Mouse (Mus musculus): ENCODE results near the gene Slc29a2.

The Slc29a2 gene

GRCm38 (mm10) chr19:5058801-5059771 lies 35.4 kb downstream of the Slc29a2 start:
- DNase-seq (ENCODE audit: low spot score in 2 of 2) = peak in 1 of 2 experiments; percentile 42

GRCm38 (mm10) chr19:5060365-5061330 lies 37.0 kb downstream of the Slc29a2 start:
- DNase-seq (ENCODE audit: low spot score in 2 of 2) = peak; percentile 55 to 63

- DNase-seq (ENCODE audit: low spot score in 2 of 2) = no peak
Measured at GRCm38 (mm10) chr19:5062041-5062440, 38.4 kb downstream of the Slc29a2 start.

GRCm38 (mm10) chr19:5062446-5062845 lies 38.8 kb downstream of the Slc29a2 start:
- peak in 1 of 2 experiments; percentile 72 for DNase-seq (ENCODE audit: low spot score in 2 of 2)

DNA sequence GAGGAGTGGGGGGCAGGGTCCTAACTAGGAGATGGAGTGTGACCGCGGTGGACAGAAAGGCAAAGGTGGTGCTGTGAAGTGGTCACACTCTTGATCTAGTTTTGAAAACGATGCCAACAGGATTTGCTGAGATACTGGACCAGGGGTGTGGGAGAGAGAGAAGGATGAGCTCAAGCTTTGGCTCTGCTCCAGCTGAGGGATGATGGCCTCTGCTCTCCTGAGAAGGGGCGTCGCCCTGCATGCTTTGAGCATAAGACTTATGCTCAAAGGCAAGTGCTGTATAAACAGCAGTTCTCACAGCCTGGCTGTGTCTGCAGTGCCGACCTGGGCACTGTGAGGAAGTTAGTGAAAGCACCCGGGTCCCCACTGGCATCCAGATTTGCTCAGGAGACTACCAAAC lies 41.4 kb downstream of the Slc29a2 start:
- peak in 1 of 2 experiments; percentile 51 for DNase-seq (ENCODE audit: low spot score in 2 of 2)

DNA sequence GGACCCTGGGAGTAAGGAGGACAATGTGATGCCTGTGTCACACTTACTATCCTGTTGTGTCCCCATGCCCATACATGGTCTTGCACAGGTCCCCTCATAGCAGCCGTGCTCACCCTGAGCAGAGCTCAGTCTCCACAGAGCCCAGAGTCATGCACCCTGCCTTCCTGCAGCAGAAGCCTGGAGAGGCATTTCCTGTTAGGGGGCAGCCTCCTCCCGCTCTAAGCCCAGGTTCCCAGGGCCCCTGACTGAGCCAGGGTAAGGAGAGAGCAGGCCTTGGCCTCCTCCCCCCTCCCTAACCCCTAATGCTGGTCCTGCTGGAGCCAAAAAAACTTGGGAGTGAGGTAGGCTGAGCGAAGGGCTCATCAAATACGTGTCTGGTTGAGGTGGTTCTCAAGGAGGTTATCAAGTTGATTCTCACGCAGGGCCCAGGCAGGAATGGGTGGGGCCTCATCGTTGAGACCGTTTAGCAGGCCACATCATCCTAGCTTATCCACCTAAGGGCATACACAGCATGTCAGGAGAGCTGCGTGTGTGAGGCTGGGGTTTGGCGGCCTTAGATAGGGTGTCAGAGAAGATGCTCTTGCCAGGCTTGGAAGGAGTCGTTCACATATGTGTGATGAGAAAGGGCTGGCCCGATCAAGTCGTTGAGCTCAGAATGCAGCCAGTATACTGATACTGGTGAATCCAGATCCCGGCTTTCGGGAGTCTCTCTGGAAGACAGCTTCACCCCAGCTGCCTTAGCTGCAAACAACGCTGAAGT lies 43.6 kb downstream of the Slc29a2 start:
- no peak for DNase-seq (ENCODE audit: low spot score in 2 of 2)

- DNase-seq (ENCODE audit: low spot score in 2 of 2) = peak in 1 of 2 experiments; percentile 76
Measured at GRCm38 (mm10) chr19:5067867-5068569, 44.4 kb downstream of the Slc29a2 start, which contains the start of gene Cd248. Gene Cd248 (plus strand): TSS chr19:5068078.

GRCm38 (mm10) chr19:5068570-5069234 lies 45.0 kb downstream of the Slc29a2 start:
- no peak for DNase-seq (ENCODE audit: low spot score in 2 of 2)

GRCm38 (mm10) chr19:5069486-5069885 lies 45.8 kb downstream of the Slc29a2 start:
- DNase-seq (ENCODE audit: low spot score in 2 of 2) = no peak

DNA sequence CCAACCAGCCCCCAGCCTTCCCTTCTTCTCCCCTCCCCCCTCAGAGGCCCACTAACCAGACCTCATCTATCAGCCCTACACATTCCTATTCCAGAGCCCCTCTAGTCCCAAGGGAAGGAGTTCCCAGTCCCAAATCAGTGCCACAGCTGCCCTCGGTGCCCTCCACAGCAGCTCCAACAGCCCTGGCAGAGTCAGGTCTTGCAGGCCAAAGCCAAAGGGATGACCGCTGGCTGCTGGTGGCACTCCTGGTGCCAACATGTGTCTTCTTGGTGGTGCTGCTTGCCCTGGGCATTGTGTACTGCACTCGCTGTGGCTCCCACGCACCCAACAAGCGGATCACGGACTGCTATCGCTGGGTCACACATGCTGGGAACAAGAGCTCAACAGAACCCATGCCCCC lies 46.3 kb downstream of the Slc29a2 start:
- no peak for DNase-seq (ENCODE audit: low spot score in 2 of 2)

DNA sequence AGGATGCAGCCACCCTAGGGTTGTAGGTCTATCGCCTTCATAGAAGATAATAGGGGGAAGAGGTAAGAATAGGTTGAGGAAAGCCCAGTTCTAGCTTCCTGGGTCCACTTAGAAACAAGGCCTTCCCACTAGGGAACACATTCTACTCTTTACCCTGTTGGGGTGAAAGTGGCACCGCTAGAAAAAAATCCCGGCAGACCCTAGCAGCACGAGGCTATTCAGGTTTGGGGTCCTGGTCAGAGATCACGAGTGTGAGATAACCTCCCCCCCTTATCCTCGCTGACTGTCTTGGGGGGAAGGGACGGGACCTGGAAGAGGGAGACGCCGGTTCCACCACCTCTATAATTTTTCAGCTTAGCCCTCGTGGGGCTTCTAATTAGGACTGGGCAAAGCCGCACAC lies 47.4 kb downstream of the Slc29a2 start:
- no peak for DNase-seq (ENCODE audit: low spot score in 2 of 2)

- DNase-seq (ENCODE audit: low spot score in 2 of 2) = peak; percentile 75 to 85
Measured at GRCm38 (mm10) chr19:5071545-5072369, 48.1 kb downstream of the Slc29a2 start.

DNA sequence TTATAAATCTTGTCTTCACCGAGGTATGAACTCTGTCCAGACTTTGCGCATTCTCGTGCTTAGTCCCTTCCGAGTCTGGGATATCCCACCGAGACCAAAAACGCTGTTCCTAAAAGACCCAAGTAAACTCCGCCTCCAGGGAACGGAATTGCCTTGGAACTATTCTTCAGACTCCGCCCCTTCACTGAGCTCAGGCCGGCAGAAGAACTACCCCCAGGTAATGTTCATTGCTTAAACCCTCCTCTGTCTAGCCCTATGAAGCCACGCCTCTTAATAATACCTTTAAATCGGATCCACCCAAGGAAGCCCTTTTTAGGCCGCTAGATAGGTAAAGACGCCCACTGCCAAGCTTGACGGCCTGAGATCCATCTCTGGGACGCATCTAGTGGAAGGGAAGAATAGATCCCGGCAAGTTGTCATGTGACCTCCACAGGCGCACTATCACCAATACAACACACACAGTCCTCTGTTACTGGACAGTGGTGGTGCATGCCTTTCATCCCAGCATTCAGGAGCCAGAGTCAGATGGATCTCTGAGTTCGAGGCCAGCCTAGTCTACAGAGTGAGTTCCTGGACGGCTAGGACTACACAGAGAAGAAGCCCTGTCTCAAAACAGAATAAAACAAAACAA lies 48.8 kb downstream of the Slc29a2 start:
- no peak for DNase-seq (ENCODE audit: low spot score in 2 of 2)

GRCm38 (mm10) chr19:5073028-5073427 lies 49.4 kb downstream of the Slc29a2 start:
- peak; percentile 51 to 53 for DNase-seq (ENCODE audit: low spot score in 2 of 2)

- no peak for DNase-seq (ENCODE audit: low spot score in 2 of 2)
Measured at GRCm38 (mm10) chr19:5073518-5073917, 49.9 kb downstream of the Slc29a2 start.

DNA sequence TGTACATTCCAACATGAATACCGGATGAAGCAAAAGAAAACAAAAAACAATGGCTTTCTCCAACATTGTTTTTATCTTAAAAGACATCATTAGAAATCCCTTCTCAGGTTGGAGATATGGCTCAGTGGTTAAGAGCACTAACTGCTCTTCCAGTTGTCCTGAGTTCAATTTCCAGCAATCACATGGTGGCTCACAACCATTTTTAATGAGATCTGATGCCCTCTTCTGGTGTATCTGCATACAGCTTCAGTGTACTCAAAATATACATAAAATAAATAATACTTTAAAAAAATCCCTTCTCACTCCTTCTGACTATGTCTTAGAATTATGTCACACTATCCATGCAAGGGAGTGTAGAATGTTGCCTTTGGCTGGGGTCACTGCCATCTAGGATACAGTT lies 55.6 kb downstream of the Slc29a2 start:
- DNase-seq (ENCODE audit: low spot score in 2 of 2) = no peak

Measured in urinary bladder, postnatal 36 days (tissue).